Mouse (Mus musculus) CH12.LX (cell line): Measurements from ENCODE around the gene Fxyd3. TPM values are rescaled to one million over a fixed set of nuclear protein-coding genes. Genes with fewer than 3 reads are reported as not detected.

ENCODE experiments used
- DNase-seq: peaks from one replicate; pipeline ENCODE4 v3.0.0-alpha.2; 2013; ENCODE audit errors: extremely low read depth
- H3K27ac ChIP-seq: 2 replicates; pipeline ENCODE4 v1.5.1; 2012; ENCODE audit warnings: low read depth, mild to moderate bottlenecking, control low read depth, moderate library complexity; ENCODE audit not compliant: insufficient read depth
- H3K27me3 ChIP-seq: replicated peaks from 2 replicates; pipeline ENCODE3; 2012; ENCODE audit warnings: inconsistent platforms
- H3K36me3 ChIP-seq, 2 experiments: replicated peaks in 1 of 2; 2 replicates each; pipeline versions ENCODE3 to v1.6.1; 2012; ENCODE audit warnings: inconsistent platforms in 1 of 2, low read length in 1 of 2, mild to moderate bottlenecking in 1 of 2, mixed read lengths in 1 of 2, moderate library complexity in 1 of 2; ENCODE audit not compliant: control insufficient read depth in 1 of 2, insufficient read depth in 1 of 2
- H3K4me1 ChIP-seq, 2 experiments: 2 replicates each; pipeline ENCODE4 v1.6.1; 2012; ENCODE audit warnings: inconsistent platforms in 1 of 2, moderate library complexity in 1 of 2; ENCODE audit not compliant: insufficient read depth in 2 of 2, control insufficient read depth in 1 of 2
- H3K4me2 ChIP-seq: 2 replicates; pipeline ENCODE4 v1.6.1; 2012; ENCODE audit warnings: low read depth, mild to moderate bottlenecking, control low read depth; ENCODE audit not compliant: poor library complexity, insufficient read depth, severe bottlenecking
- H3K4me3 ChIP-seq, 3 experiments: fragments of 150-350 bp in 1 of 3; sonication (generic) in 1 of 3; replicated peaks in 1 of 3; 2 replicates each; pipeline versions ENCODE3 to v1.5.1; 2011 to 2012; ENCODE audit warnings: low read depth in 2 of 3, low read length in 2 of 3, mild to moderate bottlenecking in 2 of 3, moderate library complexity in 2 of 3, control low read depth in 1 of 3, improper control_type of control experiment in 1 of 3, inconsistent platforms in 1 of 3, mixed read lengths in 1 of 3; ENCODE audit not compliant: poor library complexity in 1 of 3
- H3K79me2 ChIP-seq: replicated peaks from 2 replicates; pipeline ENCODE4 v1.6.1; 2012; ENCODE audit warnings: mild to moderate bottlenecking, moderate library complexity; ENCODE audit not compliant: control insufficient read depth, poor library complexity, insufficient read depth, severe bottlenecking; ENCODE audit errors: extremely low read depth
- H3K9ac ChIP-seq: 2 replicates; pipeline ENCODE4 v1.6.1; 2012; ENCODE audit warnings: low read depth, mild to moderate bottlenecking, control low read depth, moderate library complexity; ENCODE audit not compliant: insufficient read depth
- H3K9me3 ChIP-seq: replicated peaks from 2 replicates; pipeline ENCODE3; 2012; ENCODE audit warnings: low read length, inconsistent platforms, mixed read lengths
- BHLHE40 ChIP-seq: IDR thresholded peaks from 2 replicates; pipeline ENCODE4 v1.6.1; 2011; ENCODE audit warnings: mild to moderate bottlenecking, low read depth, low read length, improper control_type of control experiment
- CHD1 ChIP-seq: IDR thresholded peaks from 2 replicates; pipeline ENCODE4 v1.6.1; 2012; ENCODE audit warnings: low read depth, low read length, improper control_type of control experiment, inconsistent platforms
- CHD2 ChIP-seq: IDR thresholded peaks from 2 replicates; pipeline ENCODE4 v1.6.1; 2011; ENCODE audit warnings: low read length, improper control_type of control experiment
- CTCF ChIP-seq, 2 experiments: IDR thresholded peaks in 1 of 2; conservative IDR thresholded peaks in 1 of 2; 2 replicates each; pipeline ENCODE4 v1.5.1; 2011 to 2012; ENCODE audit warnings: low read depth in 2 of 2, low read length in 2 of 2, improper control_type of control experiment in 1 of 2, inconsistent platforms in 1 of 2, mild to moderate bottlenecking in 1 of 2, moderate library complexity in 1 of 2
- E2F4 ChIP-seq: IDR thresholded peaks from 2 replicates; pipeline ENCODE4 v1.6.1; 2011; ENCODE audit warnings: low read depth, low read length, improper control_type of control experiment; ENCODE audit not compliant: insufficient replicate concordance
- EP300 ChIP-seq: IDR thresholded peaks from 2 replicates; pipeline ENCODE4 v1.6.1; 2011; ENCODE audit warnings: low read length, improper control_type of control experiment
- ETS1 ChIP-seq: conservative IDR thresholded peaks from 2 replicates; pipeline ENCODE4 v1.6.1; 2012; ENCODE audit warnings: low read depth, mild to moderate bottlenecking, inconsistent platforms, low read length, improper control_type of control experiment, moderate library complexity
- GABPA ChIP-seq: IDR thresholded peaks from 2 replicates; pipeline ENCODE4 v1.6.1; 2012; ENCODE audit warnings: low read depth, low read length, improper control_type of control experiment, inconsistent platforms; ENCODE audit not compliant: insufficient replicate concordance
- HCFC1 ChIP-seq: IDR thresholded peaks from 2 replicates; pipeline ENCODE4 v1.6.1; 2012; ENCODE audit warnings: low read depth, mild to moderate bottlenecking, inconsistent platforms, low read length, improper control_type of control experiment
- IRF4 ChIP-seq: IDR thresholded peaks from 2 replicates; pipeline ENCODE4 v1.6.1; 2014; ENCODE audit warnings: low read depth, mild to moderate bottlenecking, inconsistent platforms, low read length, improper control_type of control experiment
- JUN ChIP-seq: IDR thresholded peaks from 2 replicates; pipeline ENCODE4 v1.6.1; 2011; ENCODE audit warnings: low read depth, mild to moderate bottlenecking, low read length, improper control_type of control experiment, moderate library complexity; ENCODE audit not compliant: insufficient read depth
- JUND ChIP-seq: conservative IDR thresholded peaks from 2 replicates; pipeline ENCODE4 v1.6.1; 2011; ENCODE audit warnings: low read depth, low read length, improper control_type of control experiment
- MAFK ChIP-seq: IDR thresholded peaks from 2 replicates; pipeline ENCODE4 v1.6.1; 2011; ENCODE audit warnings: low read length, improper control_type of control experiment; ENCODE audit not compliant: insufficient replicate concordance
- MAX ChIP-seq: IDR thresholded peaks from 2 replicates; pipeline ENCODE4 v1.6.1; 2011; ENCODE audit warnings: low read length, improper control_type of control experiment
- MXI1 ChIP-seq: IDR thresholded peaks from 2 replicates; pipeline ENCODE4 v1.6.1; 2011; ENCODE audit warnings: mild to moderate bottlenecking, low read depth, low read length, improper control_type of control experiment
- NELFE ChIP-seq: IDR thresholded peaks from 2 replicates; pipeline ENCODE4 v1.6.1; 2011; ENCODE audit warnings: low read depth, low read length, improper control_type of control experiment
- NRF1 ChIP-seq: IDR thresholded peaks from 2 replicates; pipeline ENCODE4 v1.6.1; 2014; ENCODE audit warnings: low read depth, mild to moderate bottlenecking, inconsistent platforms, low read length, improper control_type of control experiment, moderate library complexity
- POLR2AphosphoS2 ChIP-seq: IDR thresholded peaks from 2 replicates; pipeline ENCODE4 v1.6.1; 2011; ENCODE audit warnings: low read depth, low read length, improper control_type of control experiment
- RAD21 ChIP-seq: IDR thresholded peaks from 2 replicates; pipeline ENCODE4 v1.6.1; 2011; ENCODE audit warnings: low read depth, mild to moderate bottlenecking, low read length, improper control_type of control experiment, moderate library complexity
- SIN3A ChIP-seq: IDR thresholded peaks from 2 replicates; pipeline ENCODE4 v1.6.1; 2012; ENCODE audit warnings: low read length, improper control_type of control experiment, inconsistent platforms
- TBP ChIP-seq: conservative IDR thresholded peaks from 2 replicates; pipeline ENCODE4 v1.6.1; 2011; ENCODE audit warnings: low read depth, low read length, improper control_type of control experiment
- USF1 ChIP-seq: IDR thresholded peaks from 2 replicates; pipeline ENCODE4 v1.6.1; 2014; ENCODE audit warnings: low read depth, mild to moderate bottlenecking, inconsistent platforms, low read length, improper control_type of control experiment
- ZC3H11A ChIP-seq: IDR thresholded peaks from 2 replicates; pipeline ENCODE4 v1.6.1; 2012; ENCODE audit warnings: low read depth, mild to moderate bottlenecking, inconsistent platforms, low read length, improper control_type of control experiment
- ZKSCAN1 ChIP-seq: IDR thresholded peaks from 2 replicates; pipeline ENCODE4 v1.6.1; 2012; ENCODE audit warnings: low read depth, inconsistent platforms, low read length, improper control_type of control experiment, borderline replicate concordance
- ZMIZ1 ChIP-seq: IDR thresholded peaks from 2 replicates; pipeline ENCODE4 v1.6.1; 2012; ENCODE audit warnings: low read depth, mild to moderate bottlenecking, inconsistent platforms, low read length, improper control_type of control experiment
- dilution Hi-C: fragments of 300-500 bp; cut with MboI; formaldehyde crosslinking; loops from 2 replicates; pipeline ENCODE4 v1.14.3; 2020; ENCODE audit warnings: low sequenced_read_pairs; ENCODE audit not compliant: extremely low pct_unique_long_range_greater_than_20kb, extremely low pct_ligation_motif_present
- in situ Hi-C: fragments of 300-500 bp; cut with MboI; formaldehyde crosslinking; loops from 3 replicates; pipeline ENCODE4 v1.14.3; 2019; ENCODE audit warnings: low sequenced_read_pairs, low pct_ligation_motif_present, low pct_unique_long_range_greater_than_20kb, mixed read lengths
- polyA plus RNA-seq: library from polyadenylated mRNA; unstranded; fragments of >175 nt; gene quantifications from 2 replicates; pipeline ENCODE4 v1.2.1, GENCODE M21; 2012; ENCODE audit warnings: low read depth; ENCODE audit not compliant: insufficient read length
- total RNA-seq, 2 experiments: library from RNA; depleted of rRNA; stranded (reverse); fragments of 300-350 nt in 1 of 2; fragments of >200 nt in 1 of 2; gene quantifications; 2 replicates each; pipeline ENCODE4 v1.2.3; 2012 to 2014

Gene Fxyd3
- total and polyA plus RNA-seq, 3 experiments = not detected

GRCm38 (mm10) chr7:31056448-31056847 is 20.1 kb downstream of the Fxyd3 start:
- no peaks in the 10 kb centered on the region for H3K79me2 ChIP-seq
- DNase-seq = no peak
- peaks cover 52% of the 10 kb centered on the region for H3K27me3 ChIP-seq
- no peak overlapping the region for H3K27ac ChIP-seq
- peaks cover 11 to 21% of the 10 kb centered on the region in 2 experiments for H3K4me1 ChIP-seq
- no peak overlapping the region for H3K4me3 ChIP-seq
- no peaks in the 10 kb centered on the region for H3K36me3 ChIP-seq
- in situ Hi-C loops = no loop called here
- TF ChIP-seq CHD1 = no peak
- TF ChIP-seq POLR2AphosphoS2 = no peak
- no peak for TF ChIP-seq HCFC1
- no peak for TF ChIP-seq BHLHE40
- no peak for TF ChIP-seq USF1
- TF ChIP-seq GABPA = no peak
- TF ChIP-seq CHD2 = no peak
- no peak for TF ChIP-seq JUN
- no peak for TF ChIP-seq TBP
- TF ChIP-seq EP300 = no peak
- TF ChIP-seq NRF1 = no peak
- TF ChIP-seq CTCF (conservative IDR thresholded peaks at IDR 0.05 in 1 of 2, IDR thresholded peaks at IDR 0.05 in 1 of 2; ENCODE audit: low read depth in 2 of 2, low read length in 2 of 2) = no peak
- TF ChIP-seq MAX = no peak
- TF ChIP-seq ZKSCAN1 = no peak
- TF ChIP-seq E2F4 = no peak
- no peak for TF ChIP-seq ZC3H11A
- no peak for TF ChIP-seq JUND
- H3K9me3 ChIP-seq = no peaks in the 10 kb centered on the region
- no peak overlapping the region for H3K4me2 ChIP-seq
- no peak overlapping the region for H3K9ac ChIP-seq
- dilution Hi-C loops = no loop called here

DNA sequence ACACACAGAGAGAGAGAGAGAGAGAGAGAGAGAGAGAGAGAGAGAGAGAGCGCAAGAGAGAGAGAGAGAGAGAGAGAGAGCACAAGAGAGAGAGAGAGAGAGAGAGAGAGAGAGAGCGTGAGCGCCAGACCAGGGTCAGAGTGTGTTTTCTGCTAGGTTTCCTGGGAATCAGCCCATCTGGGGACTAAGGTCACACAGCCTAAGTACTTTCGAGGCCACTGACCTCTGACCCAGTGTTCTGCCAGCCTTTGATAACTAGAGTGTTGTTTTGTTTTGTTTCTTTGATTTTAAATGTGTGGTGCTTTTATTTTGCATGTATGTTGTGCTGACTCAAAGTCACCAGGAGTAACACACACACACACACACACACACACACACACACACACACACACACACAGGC is 20.6 kb downstream of the Fxyd3 start:
- Histone ChIP-seq H3K4me2 (no peak overlapping the region), H3K36me3 (no peaks in the 10 kb centered on the region), H3K27ac (no peak overlapping the region), H3K79me2 (no peaks in the 10 kb centered on the region), H3K9me3 (no peaks in the 10 kb centered on the region), H3K9ac (no peak overlapping the region), H3K4me1 (peaks cover 13 to 24% of the 10 kb centered on the region in 2 experiments), H3K27me3 (peaks cover 57% of the 10 kb centered on the region)
- in situ Hi-C loops = no loop called here
- no peak for DNase-seq
- TF ChIP-seq POLR2AphosphoS2 (no peak), CHD1 (no peak), MXI1 (no peak), RAD21 (no peak), ZKSCAN1 (no peak), SIN3A (no peak), ZC3H11A (no peak), E2F4 (no peak), MAFK (no peak), IRF4 (no peak), NELFE (no peak), ETS1 (no peak), ZMIZ1 (no peak)
- TF ChIP-seq, all 38 proteins: peak for 0
- H3K4me3 ChIP-seq = no peak overlapping the region
- dilution Hi-C loops = no loop called here
